Comparison of ENCODE assay signal across 10 mouse cellular contexts in genomic region chr7:70347618-70347958, GRCm38 (mm10). TPM values are rescaled to one million over a fixed set of nuclear protein-coding genes. Genes with fewer than 3 reads are reported as not detected.
DNase-seq lines count a peak whose midpoint lies in the region; ATAC-seq lines count a peak whose summit lies in the region.
"Had no signal": no experiment of that assay in that cellular context is flagged by ENCODE, and none has a peak within 500 bp of the region (broad histone marks: within the 10 kb centered on the region; RNA-seq: fewer than 3 reads in every experiment).

No protein-coding gene starts in this region.

- peak overlapping the region; percentile 16; the same call in 1 of the 2 replicates for H3K4me2 ChIP-seq in heart, embryonic 15.5 days
- peak overlapping the region; percentile 82 for H3K4me2 ChIP-seq in embryonic facial prominence, embryonic 12.5 days (replicated peaks)
- H3K4me2 ChIP-seq in hindbrain, embryonic 12.5 days (replicated peaks) = peak overlapping the region; percentile 80
- H3K4me2 ChIP-seq in midbrain, embryonic 12.5 days (replicated peaks) = peak overlapping the region; percentile 83

- peaks cover 64% of the 10 kb centered on the region for H3K27me3 ChIP-seq in heart, embryonic 15.5 days
- H3K27me3 ChIP-seq in embryonic facial prominence, embryonic 12.5 days = peaks cover 32% of the 10 kb centered on the region
- H3K27me3 ChIP-seq in hindbrain, embryonic 12.5 days = peaks cover 30% of the 10 kb centered on the region
- peaks cover 70% of the 10 kb centered on the region for H3K27me3 ChIP-seq in midbrain, embryonic 12.5 days

- H3K9me3 ChIP-seq in heart, embryonic 15.5 days (replicated peaks) = no peaks in the 10 kb centered on the region
- no peaks in the 10 kb centered on the region for H3K9me3 ChIP-seq in embryonic facial prominence, embryonic 12.5 days
- no peaks in the 10 kb centered on the region for H3K9me3 ChIP-seq in hindbrain, embryonic 12.5 days (replicated peaks)
- H3K9me3 ChIP-seq in midbrain, embryonic 12.5 days = no peaks in the 10 kb centered on the region

- 21% methylated on average over 14 of the region's 14 CpGs for WGBS in heart, embryonic 15.5 days
- 18% methylated on average over 14 of the region's 14 CpGs for WGBS in embryonic facial prominence, embryonic 12.5 days
- WGBS in hindbrain, embryonic 12.5 days = 6% methylated on average over 11 of the region's 14 CpGs
- 9% methylated on average over 13 of the region's 14 CpGs for WGBS in midbrain, embryonic 12.5 days

- ATAC-seq in heart, embryonic 15.5 days (replicated peaks; ENCODE audit: insufficient number of reproducible peaks, insufficient read depth, low FRiP score, low read depth) = no peak
- no peak for ATAC-seq in embryonic facial prominence, embryonic 12.5 days (ENCODE audit: insufficient number of reproducible peaks, insufficient read depth, low FRiP score, low TSS enrichment)
- no peak for ATAC-seq in hindbrain, embryonic 12.5 days (ENCODE audit: low FRiP score)
- no peak for ATAC-seq in midbrain, embryonic 12.5 days (ENCODE audit: low FRiP score, low read depth)

- intact Hi-C loops in heart, postnatal 36 days (cut with DNase I) = loop anchor here (2.0 to 10.0 kb wide), 2 partner anchors 15 to 1517 kb away; no protein-coding TSS in a partner anchor
- intact Hi-C loops in gastrocnemius, postnatal 36 days (cut with DNase I) = no loop called here

- no peak overlapping the region for H3K4me3 ChIP-seq in heart, embryonic 15.5 days
- peak overlapping the region; percentile 17; the same call in 1 of the 2 replicates for H3K4me3 ChIP-seq in embryonic facial prominence, embryonic 12.5 days
- H3K4me3 ChIP-seq in hindbrain, embryonic 12.5 days = peak overlapping the region; percentile 70
- peak overlapping the region; percentile 63 for H3K4me3 ChIP-seq in midbrain, embryonic 12.5 days
- H3K4me3 ChIP-seq: myocyte had no signal

- no peaks in the 10 kb centered on the region for H3K36me3 ChIP-seq in heart, embryonic 15.5 days
- no peaks in the 10 kb centered on the region for H3K36me3 ChIP-seq in embryonic facial prominence, embryonic 12.5 days
- no peaks in the 10 kb centered on the region for H3K36me3 ChIP-seq in hindbrain, embryonic 12.5 days
- H3K36me3 ChIP-seq in midbrain, embryonic 12.5 days = no peaks in the 10 kb centered on the region

- peaks cover 31% of the 10 kb centered on the region for H3K4me1 ChIP-seq in heart, embryonic 15.5 days (replicated peaks)
- peaks cover 62% of the 10 kb centered on the region for H3K4me1 ChIP-seq in embryonic facial prominence, embryonic 12.5 days
- H3K4me1 ChIP-seq in hindbrain, embryonic 12.5 days = peaks cover 75% of the 10 kb centered on the region
- H3K4me1 ChIP-seq in midbrain, embryonic 12.5 days = peaks cover 54% of the 10 kb centered on the region

- DNase-seq in heart, postnatal 36 days = no peak
- DNase-seq in cerebellum, postnatal 36 days = no peak
- no peak for DNase-seq in cerebellum, adult 18-20 months
- no peak for DNase-seq in gastrocnemius, postnatal 36 days
- DNase-seq: thymus, postnatal 14 days had no signal

- peak overlapping the region; percentile 42; the same call in 1 of the 2 replicates for H3K27ac ChIP-seq in heart, embryonic 15.5 days
- peak overlapping the region; percentile 98 for H3K27ac ChIP-seq in embryonic facial prominence, embryonic 12.5 days
- H3K27ac ChIP-seq in hindbrain, embryonic 12.5 days = peak overlapping the region; percentile 98
- H3K27ac ChIP-seq in midbrain, embryonic 12.5 days (replicated peaks) = peak overlapping the region; percentile 98

- H3K9ac ChIP-seq in heart, embryonic 15.5 days = no peak overlapping the region
- H3K9ac ChIP-seq in embryonic facial prominence, embryonic 12.5 days = peak overlapping the region; percentile 52
- peak overlapping the region; percentile 92 for H3K9ac ChIP-seq in hindbrain, embryonic 12.5 days
- peak overlapping the region; percentile 92 for H3K9ac ChIP-seq in midbrain, embryonic 12.5 days (replicated peaks)

RNA-seq across cellular contexts. Expression of gene Nr2f2, which starts 18.9 kb away (rescaled TPM):
- 25.1 and 27.6 TPM in 2 replicates for polyA plus RNA-seq in heart, embryonic 15.5 days (2015; fragmentation: Nextera tagmentation; extraction: Ambion mirVana)
- total RNA-seq in heart, postnatal 36 days (2021) = 10 to 100 TPM; 18.9 to 23.9 TPM
- 96.9 and 99.0 TPM in 2 replicates for polyA plus RNA-seq in embryonic facial prominence, embryonic 12.5 days (2016; fragmentation: Nextera tagmentation; extraction: Ambion mirVana)
- polyA plus RNA-seq in hindbrain, embryonic 12.5 days (2016; fragmentation: Nextera tagmentation; extraction: Ambion mirVana) = 133 and 146 TPM in 2 replicates
- polyA plus RNA-seq in midbrain, embryonic 12.5 days (2016; fragmentation: Nextera tagmentation; extraction: Ambion mirVana) = 105 and 143 TPM in 2 replicates
- total RNA-seq in gastrocnemius, postnatal 36 days (2021) = 10 to 100 TPM; 12.7 to 19.4 TPM

Comparison
In these comparisons a context has a peak if more than half of its experiments do, and no peak if none do; other contexts are left out.
1. H3K27ac ChIP-seq: peak in every context shown above with its lines; median percentile 98 in embryonic facial prominence, embryonic 12.5 days; 98 in hindbrain, embryonic 12.5 days; 98 in midbrain, embryonic 12.5 days; 42 in heart, embryonic 15.5 days.
2. H3K4me2 ChIP-seq: peak in every context shown above with its lines; median percentile 83 in midbrain, embryonic 12.5 days; 82 in embryonic facial prominence, embryonic 12.5 days; 80 in hindbrain, embryonic 12.5 days; 16 in heart, embryonic 15.5 days.